Mouse (Mus musculus) embryonic facial prominence, embryonic 15.5 days (tissue): Measurements from ENCODE around the gene Hyal2. TPM values are rescaled to one million over a fixed set of nuclear protein-coding genes. Genes with fewer than 3 reads are reported as not detected.
A peak's percentile ranks its signal among the peaks of the same experiment; 100 is the strongest.

ENCODE experiments used
- ATAC-seq: fragments of 200-750 bp; cut with Nextera tagmentation; 2 replicates; pipeline ENCODE4 v1.8.0; 2017; ENCODE audit warnings: low read depth, moderate TSS enrichment; ENCODE audit not compliant: insufficient number of reproducible peaks, low FRiP score, low TSS enrichment
- H3K27ac ChIP-seq: fragments of 300-500 bp; sonication (generic); replicated peaks from 2 replicates; pipeline ENCODE4 v1.5.1; 2015; ENCODE audit warnings: mild to moderate bottlenecking, inconsistent platforms
- H3K27me3 ChIP-seq: fragments of 300-500 bp; sonication (generic); 2 replicates; pipeline ENCODE4 v1.6.1; 2015; ENCODE audit warnings: inconsistent platforms
- H3K36me3 ChIP-seq: fragments of 300-500 bp; sonication (generic); 2 replicates; pipeline ENCODE4 v1.6.1; 2015; ENCODE audit warnings: mild to moderate bottlenecking, inconsistent platforms
- H3K4me1 ChIP-seq: fragments of 300-500 bp; sonication (generic); 2 replicates; pipeline ENCODE4 v1.6.1; 2015; ENCODE audit warnings: inconsistent platforms
- H3K4me2 ChIP-seq: fragments of 300-500 bp; sonication (generic); replicated peaks from 2 replicates; pipeline ENCODE4 v1.6.1; 2015; ENCODE audit warnings: mild to moderate bottlenecking, inconsistent platforms
- H3K4me3 ChIP-seq: fragments of 300-500 bp; sonication (generic); replicated peaks from 2 replicates; pipeline ENCODE4 v1.5.1; 2015; ENCODE audit warnings: mild to moderate bottlenecking, inconsistent platforms
- H3K9ac ChIP-seq: fragments of 300-500 bp; sonication (generic); 2 replicates; pipeline ENCODE4 v1.6.1; 2015; ENCODE audit warnings: inconsistent platforms
- H3K9me3 ChIP-seq: fragments of 300-500 bp; sonication (generic); replicated peaks from 2 replicates; pipeline ENCODE4 v1.6.1; 2016; ENCODE audit warnings: inconsistent platforms
- WGBS: fragments of 180-500 bp; shearing (Covaris S2); methylation state at CpG from one replicate; pipeline ENCODE4 v1.1.7; 2015; 5-methylcytosine and 5-hydroxymethylcytosine counted together
- polyA plus RNA-seq: library from polyadenylated mRNA; unstranded; fragments of >200 nt; fragmentation: Nextera tagmentation; extraction: Ambion mirVana; gene quantifications from 2 replicates; pipeline ENCODE4 v1.2.1, GENCODE M21; 2015

The Hyal2 gene
- polyA plus RNA-seq, 1 experiment from 2014 or later, result 98.4 TPM

GRCm38 (mm10) chr9:107580501-107581317 is 13.0 kb downstream of the Hyal2 start, which contains the start of gene Hyal3:
Gene Hyal3 (plus strand): TSS chr9:107580818.
- Histone ChIP-seq H3K36me3 (peaks cover 16% of the 10 kb centered on the region), H3K9me3 (no peaks in the 10 kb centered on the region), H3K9ac (peak within 1 kb of the TSS; percentile 68), H3K27me3 (no peaks in the 10 kb centered on the region), H3K4me2 (peak within 1 kb of the TSS; percentile 73), H3K4me1 (peaks cover 63% of the 10 kb centered on the region), H3K4me3 (peak within 1 kb of the TSS; percentile 65), H3K27ac (peak within 1 kb of the TSS; percentile 97)
- peak; percentile 83 for ATAC-seq
- WGBS, result under 1% methylated on average over 32 of the region's 32 CpGs

GRCm38 (mm10) chr9:107581584-107581983 is 13.8 kb downstream of the Hyal2 start:
- Histone ChIP-seq H3K4me3 (peak overlapping the region; percentile 65), H3K4me1 (peaks cover 54% of the 10 kb centered on the region), H3K9me3 (no peaks in the 10 kb centered on the region), H3K9ac (peak overlapping the region; percentile 68), H3K4me2 (peak overlapping the region; percentile 73), H3K27me3 (no peaks in the 10 kb centered on the region), H3K27ac (peak overlapping the region; percentile 97), H3K36me3 (peaks cover 16% of the 10 kb centered on the region)
- 66% methylated on average over 4 of the region's 4 CpGs for WGBS
- ATAC-seq, result no peak

GRCm38 (mm10) chr9:107582509-107583062 is 14.8 kb downstream of the Hyal2 start:
- Histone ChIP-seq H3K9ac (no peak overlapping the region), H3K4me1 (peaks cover 44% of the 10 kb centered on the region), H3K9me3 (no peaks in the 10 kb centered on the region), H3K27ac (no peak overlapping the region), H3K4me2 (no peak overlapping the region), H3K27me3 (no peaks in the 10 kb centered on the region), H3K4me3 (no peak overlapping the region), H3K36me3 (peaks cover 16% of the 10 kb centered on the region)
- WGBS, result 85% methylated on average over 7 of the region's 7 CpGs
- ATAC-seq, result no peak

GRCm38 (mm10) chr9:107583174-107583573 is 15.4 kb downstream of the Hyal2 start:
- Histone ChIP-seq H3K9me3 (no peaks in the 10 kb centered on the region), H3K27ac (no peak overlapping the region), H3K36me3 (peaks cover 16% of the 10 kb centered on the region), H3K4me3 (no peak overlapping the region), H3K27me3 (no peaks in the 10 kb centered on the region), H3K4me1 (peaks cover 41% of the 10 kb centered on the region), H3K9ac (no peak overlapping the region), H3K4me2 (no peak overlapping the region)
- no peak for ATAC-seq
- 90% methylated on average over 14 of the region's 14 CpGs for WGBS

GRCm38 (mm10) chr9:107586504-107586903 is 18.8 kb downstream of the Hyal2 start:
- Histone ChIP-seq H3K27ac (no peak overlapping the region), H3K27me3 (no peaks in the 10 kb centered on the region), H3K9me3 (no peaks in the 10 kb centered on the region), H3K4me1 (peaks cover 28% of the 10 kb centered on the region), H3K4me2 (no peak overlapping the region), H3K4me3 (no peak overlapping the region), H3K36me3 (peaks cover 37% of the 10 kb centered on the region), H3K9ac (no peak overlapping the region)
- no peak for ATAC-seq
- 89% methylated on average over 5 of the region's 5 CpGs for WGBS

- Histone ChIP-seq H3K36me3 (peaks cover 44% of the 10 kb centered on the region), H3K4me3 (peak within 1 kb of the TSS; percentile 74), H3K4me1 (peaks cover 22% of the 10 kb centered on the region), H3K9me3 (no peaks in the 10 kb centered on the region), H3K27ac (peak within 1 kb of the TSS; percentile 48; the same call in 1 of the 2 replicates), H3K9ac (peak within 1 kb of the TSS; percentile 44), H3K27me3 (no peaks in the 10 kb centered on the region), H3K4me2 (peak within 1 kb of the TSS; percentile 85)
- 14% methylated on average over 46 of the region's 46 CpGs for WGBS
- peak; percentile 98 for ATAC-seq
Measured at GRCm38 (mm10) chr9:107586974-107587832, 19.5 kb downstream of the Hyal2 start, which contains the start of gene Ifrd2. Gene Ifrd2 (plus strand): TSS chr9:107587642.

GRCm38 (mm10) chr9:107587833-107588639 is 20.3 kb downstream of the Hyal2 start:
- 3% methylated on average over 33 of the region's 33 CpGs for WGBS
- no peaks in the 10 kb centered on the region for H3K27me3 ChIP-seq
- peak overlapping the region; percentile 85 for H3K4me2 ChIP-seq
- peak overlapping the region; percentile 48; the same call in 1 of the 2 replicates for H3K27ac ChIP-seq
- peak overlapping the region; percentile 44 for H3K9ac ChIP-seq
- H3K36me3 ChIP-seq, result peaks cover 47% of the 10 kb centered on the region
- H3K9me3 ChIP-seq, result no peaks in the 10 kb centered on the region
- peak overlapping the region; percentile 74 for H3K4me3 ChIP-seq
- H3K4me1 ChIP-seq, result peaks cover 16% of the 10 kb centered on the region
- ATAC-seq, result no peak

- Histone ChIP-seq H3K9ac (no peak overlapping the region), H3K4me3 (no peak overlapping the region), H3K4me2 (no peak overlapping the region), H3K27ac (no peak overlapping the region), H3K4me1 (peaks cover 16% of the 10 kb centered on the region), H3K9me3 (no peaks in the 10 kb centered on the region), H3K36me3 (peaks cover 55% of the 10 kb centered on the region), H3K27me3 (no peaks in the 10 kb centered on the region)
- no peak for ATAC-seq
- 87% methylated on average over 25 of the region's 25 CpGs for WGBS
Measured at GRCm38 (mm10) chr9:107590058-107590772, 22.5 kb downstream of the Hyal2 start.

- Histone ChIP-seq H3K4me3 (no peak overlapping the region), H3K4me2 (no peak overlapping the region), H3K4me1 (peaks cover 16% of the 10 kb centered on the region), H3K27me3 (no peaks in the 10 kb centered on the region), H3K36me3 (peaks cover 55% of the 10 kb centered on the region), H3K27ac (no peak overlapping the region), H3K9me3 (no peaks in the 10 kb centered on the region), H3K9ac (no peak overlapping the region)
- 95% methylated on average over 6 of the region's 6 CpGs for WGBS
- no peak for ATAC-seq
Measured at GRCm38 (mm10) chr9:107590773-107591060, 23.0 kb downstream of the Hyal2 start.
